Mouse (Mus musculus) liver, embryonic 14.5 days (tissue): ENCODE results near the gene P3h3. TPM values are rescaled to one million over a fixed set of nuclear protein-coding genes. Genes with fewer than 3 reads are reported as not detected.
A peak's percentile ranks its signal among the peaks of the same experiment; 100 is the strongest.

Experiments
- ATAC-seq: fragments of 200-750 bp; cut with Nextera tagmentation; 2 replicates; pipeline ENCODE4 v1.8.0; 2017; ENCODE audit warnings: moderate number of reproducible peaks, mild to moderate bottlenecking, moderate library complexity; ENCODE audit not compliant: insufficient read depth
- DNase-seq, 3 experiments: peaks; one replicate each; pipeline ENCODE4 v3.0.0-alpha.2; 2012 to 2013; ENCODE audit warnings: low read depth in 3 of 3, low spot score in 3 of 3
- H3K27ac ChIP-seq: fragments of 300-500 bp; sonication (generic); 2 replicates; pipeline ENCODE4 v1.5.1; 2014; ENCODE audit warnings: moderate library complexity, mild to moderate bottlenecking, control low read depth, inconsistent platforms
- H3K27me3 ChIP-seq: fragments of 300-500 bp; sonication (generic); 2 replicates; pipeline ENCODE4 v1.6.1; 2014; ENCODE audit warnings: mild to moderate bottlenecking, low read length, moderate library complexity; ENCODE audit not compliant: control insufficient read depth, insufficient read depth
- H3K36me3 ChIP-seq: fragments of 300-500 bp; sonication (generic); replicated peaks from 2 replicates; pipeline ENCODE4 v1.6.1; 2014; ENCODE audit warnings: low read depth; ENCODE audit not compliant: control insufficient read depth, insufficient read depth
- H3K4me1 ChIP-seq, 2 experiments: fragments of 200-500 bp in 1 of 2; fragments of 300-500 bp in 1 of 2; sonication (generic) in 1 of 2; replicated peaks; 2 replicates each; pipeline ENCODE4 v1.6.1; 2012 to 2014; ENCODE audit warnings: antibody characterized with exemption in 1 of 2, inconsistent platforms in 1 of 2, low read length in 1 of 2; ENCODE audit not compliant: control insufficient read depth in 2 of 2, insufficient read depth in 2 of 2
- H3K4me2 ChIP-seq: fragments of 300-500 bp; sonication (generic); 2 replicates; pipeline ENCODE4 v1.6.1; 2014; ENCODE audit warnings: low read depth, mild to moderate bottlenecking, control low read depth, moderate library complexity
- H3K4me3 ChIP-seq, 2 experiments: fragments of 200-500 bp in 1 of 2; fragments of 300-500 bp in 1 of 2; sonication (generic) in 1 of 2; 2 replicates each; pipeline ENCODE4 v1.5.1; 2012 to 2014; ENCODE audit warnings: low read depth in 2 of 2, low read length in 2 of 2, mild to moderate bottlenecking in 2 of 2, control low read depth in 1 of 2, inconsistent platforms in 1 of 2, moderate library complexity in 1 of 2; ENCODE audit not compliant: insufficient read depth in 1 of 2
- H3K9ac ChIP-seq: fragments of 300-500 bp; sonication (generic); replicated peaks from 2 replicates; pipeline ENCODE4 v1.6.1; 2014; ENCODE audit warnings: mild to moderate bottlenecking, control low read depth, moderate library complexity
- H3K9me3 ChIP-seq: fragments of 300-500 bp; sonication (generic); 2 replicates; pipeline ENCODE4 v1.6.1; 2016; ENCODE audit warnings: low read length, mixed read lengths; ENCODE audit not compliant: control insufficient read depth
- CTCF ChIP-seq: IDR thresholded peaks from 2 replicates; pipeline ENCODE4 v1.5.1; 2016; ENCODE audit warnings: antibody characterized with exemption, low read depth, control low read depth
- EP300 ChIP-seq: IDR thresholded peaks from 2 replicates; pipeline ENCODE4 v1.6.1; 2016; ENCODE audit warnings: antibody characterized with exemption, low read depth
- WGBS: fragments of 180-500 bp; shearing (Covaris S2); extraction: QIAGEN DNeasy Blood & Tissue Kit; methylation state at CpG from one replicate; pipeline ENCODE4 v1.1.7; 2014; ENCODE audit not compliant: insufficient replicate concordance; 5-methylcytosine and 5-hydroxymethylcytosine counted together
- polyA plus RNA-seq, 2 experiments: library from polyadenylated mRNA; depleted of rRNA in 1 of 2; stranded (reverse) in 1 of 2; unstranded in 1 of 2; fragments of >200 nt; fragmentation: Nextera tagmentation in 1 of 2; extraction: Ambion mirVana in 1 of 2; gene quantifications; 2 replicates each; pipeline versions ENCODE4 v1.2.1 to v1.2.3; 2012 to 2014

P3h3 gene
- polyA plus RNA-seq, 2 experiments: 0.83 to 3.5 TPM

- WGBS: under 1% methylated on average over 38 of the region's 38 CpGs
- TF ChIP-seq CTCF (peak; percentile 36), EP300 (no peak)
- peak; percentile 96 to 98 (median 97) for DNase-seq
Observed at GRCm38 (mm10) chr6:124829799-124830700, 27.5 kb downstream of the P3h3 start.

GRCm38 (mm10) chr6:124828868-124829798 lies 28.4 kb downstream of the P3h3 start, which contains the start of the genes Usp5 and Cdca3:
Usp5 (minus strand) TSS chr6:124829484.
Cdca3 (plus strand) TSS chr6:124829547.
- ATAC-seq: peak; percentile 86
- peak within 1 kb of the TSS; percentile 81 to 87 for H3K4me3 ChIP-seq
- peak within 1 kb of the TSS; percentile 93 for H3K9ac ChIP-seq
- WGBS: under 1% methylated on average over 55 of the region's 55 CpGs
- H3K27me3 ChIP-seq: no peaks in the 10 kb centered on the region
- peaks cover 6 to 9% of the 10 kb centered on the region in 2 experiments; a peak in 3 of 4 replicates for H3K4me1 ChIP-seq
- DNase-seq: peak; percentile 99 to 100 (median 99)
- H3K4me2 ChIP-seq: peak within 1 kb of the TSS; percentile 98
- H3K36me3 ChIP-seq: peaks cover 38% of the 10 kb centered on the region
- H3K9me3 ChIP-seq: no peaks in the 10 kb centered on the region
- peak within 1 kb of the TSS; percentile 84 for H3K27ac ChIP-seq
- TF ChIP-seq EP300 (no peak), CTCF (peak; percentile 20)

More at GRCm38 (mm10) chr6:124829799-124830700, 27.5 kb downstream of the P3h3 start:
- Histone ChIP-seq H3K4me1 (peaks cover 6 to 9% of the 10 kb centered on the region in 2 experiments; a peak in 3 of 4 replicates), H3K27me3 (no peaks in the 10 kb centered on the region), H3K9ac (peak overlapping the region; percentile 93), H3K27ac (peak overlapping the region; percentile 84), H3K4me2 (peak overlapping the region; percentile 82), H3K36me3 (peaks cover 40% of the 10 kb centered on the region), H3K9me3 (no peaks in the 10 kb centered on the region), H3K4me3 (peak overlapping the region; percentile 81 to 87)
- peak; percentile 77 for ATAC-seq

GRCm38 (mm10) chr6:124828101-124828592 lies 29.4 kb downstream of the P3h3 start:
- peak overlapping the region; percentile 56 for H3K9ac ChIP-seq
- WGBS: 19% methylated on average over 10 of the region's 10 CpGs
- DNase-seq (peak in 1 of 3 experiments; percentile 40), ATAC-seq (no peak)
- H3K4me1 ChIP-seq: peaks cover 6 to 9% of the 10 kb centered on the region in 2 experiments; a peak in 3 of 4 replicates
- H3K9me3 ChIP-seq: no peaks in the 10 kb centered on the region
- H3K27me3 ChIP-seq: no peaks in the 10 kb centered on the region
- no peak overlapping the region for H3K27ac ChIP-seq
- H3K36me3 ChIP-seq: peaks cover 39% of the 10 kb centered on the region
- peak overlapping the region; percentile 78 to 81 for H3K4me3 ChIP-seq
- TF ChIP-seq EP300 (no peak), CTCF (no peak)
- peak overlapping the region; percentile 98 for H3K4me2 ChIP-seq

- TF ChIP-seq EP300 (no peak), CTCF (no peak)
- Histone ChIP-seq H3K4me1 (no peaks in the 10 kb centered on the region), H3K4me3 (no peak overlapping the region), H3K27ac (no peak overlapping the region), H3K36me3 (peaks cover 50% of the 10 kb centered on the region), H3K9me3 (no peaks in the 10 kb centered on the region), H3K4me2 (no peak overlapping the region), H3K9ac (no peak overlapping the region), H3K27me3 (no peaks in the 10 kb centered on the region)
- ATAC-seq (no peak), DNase-seq (no peak)
- WGBS: 77% methylated on average over 4 of the region's 4 CpGs
Observed at GRCm38 (mm10) chr6:124822049-124822448, 35.5 kb downstream of the P3h3 start.
